Mouse (Mus musculus) ES-Bruce4 (cell line): ENCODE results near the gene Fem1a. TPM values are rescaled to one million over a fixed set of nuclear protein-coding genes. Genes with fewer than 3 reads are reported as not detected.

Experiments used
- H3K27ac ChIP-seq: 2 replicates; pipeline ENCODE4 v1.5.1; 2012; ENCODE audit warnings: low read length, inconsistent platforms; ENCODE audit not compliant: insufficient read depth
- H3K27me3 ChIP-seq: 2 replicates; pipeline ENCODE4 v1.6.1; 2012; ENCODE audit warnings: mild to moderate bottlenecking, low read length, inconsistent platforms; ENCODE audit not compliant: control insufficient read depth, poor library complexity, insufficient read depth, severe bottlenecking
- H3K36me3 ChIP-seq: 2 replicates; pipeline ENCODE4 v1.6.1; 2012; ENCODE audit warnings: inconsistent platforms, mild to moderate bottlenecking, low read length, moderate library complexity; ENCODE audit not compliant: control insufficient read depth, poor library complexity, insufficient read depth, severe bottlenecking
- H3K4me1 ChIP-seq: one replicate; pipeline ENCODE4 v1.8.1; 2011; ENCODE audit warnings: low read length; ENCODE audit not compliant: control insufficient read depth, insufficient read depth
- H3K4me3 ChIP-seq: 2 replicates; pipeline ENCODE4 v1.5.1; 2011; ENCODE audit warnings: low read depth, mild to moderate bottlenecking, low read length
- H3K9ac ChIP-seq: 2 replicates; pipeline ENCODE4 v1.6.1; 2012; ENCODE audit warnings: low read depth, mild to moderate bottlenecking, inconsistent platforms; ENCODE audit not compliant: poor library complexity, severe bottlenecking
- H3K9me3 ChIP-seq: replicated peaks from 2 replicates; pipeline ENCODE4 v1.6.1; 2012; ENCODE audit warnings: mild to moderate bottlenecking, low read length, inconsistent platforms; ENCODE audit not compliant: control insufficient read depth, poor library complexity, insufficient read depth, severe bottlenecking
- CTCF ChIP-seq: IDR thresholded peaks from one replicate; pipeline ENCODE4 v1.8.1; 2011; ENCODE audit warnings: low read depth, low read length
- EP300 ChIP-seq: IDR thresholded peaks from 2 replicates; pipeline ENCODE4 v1.6.1; 2011; ENCODE audit warnings: low read depth, low read length; ENCODE audit not compliant: insufficient read depth
- POLR2A ChIP-seq: IDR thresholded peaks from one replicate; pipeline ENCODE4 v1.8.1; 2011; ENCODE audit warnings: low read length; ENCODE audit not compliant: insufficient read depth
- polyA plus RNA-seq: library from polyadenylated mRNA; stranded (reverse); fragments of >200 nt; gene quantifications from 2 replicates; pipeline ENCODE4 v1.2.4, GENCODE M21; 2011; ENCODE audit warnings: low read depth; ENCODE audit not compliant: missing spikeins, insufficient read depth, insufficient read length

Fem1a gene
- polyA plus RNA-seq: 4.9 and 5.4 TPM in 2 replicates

DNA sequence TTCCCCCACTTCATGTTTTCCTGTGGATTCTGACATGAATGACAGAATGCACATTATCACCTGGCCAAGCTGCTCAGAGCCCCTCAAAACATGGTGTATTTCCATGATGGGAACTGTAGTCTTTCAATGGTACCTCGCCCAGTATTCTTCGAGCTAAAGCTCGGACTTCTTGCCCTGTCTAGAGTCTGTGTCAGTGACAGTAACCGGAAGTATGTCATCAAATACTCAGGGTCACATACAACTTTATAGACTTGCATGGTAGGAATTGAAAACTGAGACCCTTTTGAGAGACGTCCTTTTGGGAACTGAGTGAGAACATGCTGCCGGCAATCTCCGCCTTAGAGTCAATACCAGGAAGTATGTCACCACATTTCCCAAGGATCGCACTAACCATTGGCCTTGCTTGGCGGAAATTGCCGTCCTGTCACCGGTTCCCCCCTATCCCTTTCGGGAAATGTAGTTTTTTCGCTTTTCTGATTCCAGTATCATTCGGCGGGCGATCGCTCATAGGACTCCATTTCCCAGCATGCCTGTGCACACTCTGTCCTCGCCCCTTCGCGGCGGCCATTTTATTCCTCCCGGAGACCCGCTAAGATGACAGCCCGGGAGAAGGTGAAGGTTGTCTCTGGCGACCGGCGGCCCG lies at the start of gene Fem1a:
Gene Fem1a (plus strand): TSS at position 572 of the 643 bp plus-strand sequence.
- H3K4me1 ChIP-seq: peaks cover 4% of the 10 kb centered on the region
- TF ChIP-seq CTCF (no peak), POLR2A (peak; percentile 33), EP300 (no peak)
- peak within 1 kb of the TSS; percentile 76 for H3K27ac ChIP-seq

DNA sequence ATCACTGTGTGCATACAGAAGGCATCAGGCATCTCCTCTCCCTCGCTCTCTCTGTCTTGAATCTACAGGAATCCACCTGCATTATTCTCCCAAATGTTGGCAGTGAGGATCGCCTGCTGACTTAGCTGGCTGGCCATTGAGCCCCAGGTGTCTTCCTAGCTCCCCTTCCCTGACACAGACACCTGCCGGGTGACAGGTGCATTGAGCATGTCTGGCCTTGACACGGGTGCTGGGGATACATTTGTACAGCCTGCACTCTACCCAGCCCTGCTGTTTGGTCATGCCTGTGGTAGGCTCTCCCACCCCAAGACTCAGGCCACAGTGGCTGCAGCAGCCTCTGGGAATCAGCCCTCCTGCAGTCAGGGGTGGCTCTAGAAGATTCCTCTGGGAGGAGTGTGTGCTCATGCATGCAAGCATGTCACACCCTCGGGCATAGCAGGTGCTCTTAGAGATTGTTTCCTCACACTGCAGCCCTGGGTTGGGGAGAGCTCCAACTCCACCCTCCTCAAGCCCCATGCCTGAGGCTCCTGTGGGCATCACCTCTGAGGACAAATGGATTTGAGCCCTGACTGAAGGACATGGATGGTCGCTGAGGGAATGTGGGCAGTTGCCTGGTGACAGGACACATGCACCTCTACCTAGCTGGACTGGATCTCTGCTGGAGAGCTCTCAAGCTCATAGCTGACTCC lies 49.5 kb upstream of the Fem1a start:
- TF ChIP-seq CTCF: no peak
- TF ChIP-seq POLR2A: no peak
- TF ChIP-seq EP300: no peak
- no peak overlapping the region for H3K27ac ChIP-seq
- H3K9ac ChIP-seq: no peak overlapping the region
- H3K36me3 ChIP-seq: peaks cover 20% of the 10 kb centered on the region
- no peaks in the 10 kb centered on the region for H3K9me3 ChIP-seq
- no peaks in the 10 kb centered on the region for H3K4me1 ChIP-seq
- no peak overlapping the region for H3K4me3 ChIP-seq
- H3K27me3 ChIP-seq: no peaks in the 10 kb centered on the region

More for the DNA sequence above, at the start of gene Fem1a:
- Histone ChIP-seq H3K27me3 (no peaks in the 10 kb centered on the region), H3K36me3 (peaks cover 8% of the 10 kb centered on the region), H3K9ac (peak within 1 kb of the TSS; percentile 63), H3K9me3 (no peaks in the 10 kb centered on the region), H3K4me3 (peak within 1 kb of the TSS; percentile 91)

DNA sequence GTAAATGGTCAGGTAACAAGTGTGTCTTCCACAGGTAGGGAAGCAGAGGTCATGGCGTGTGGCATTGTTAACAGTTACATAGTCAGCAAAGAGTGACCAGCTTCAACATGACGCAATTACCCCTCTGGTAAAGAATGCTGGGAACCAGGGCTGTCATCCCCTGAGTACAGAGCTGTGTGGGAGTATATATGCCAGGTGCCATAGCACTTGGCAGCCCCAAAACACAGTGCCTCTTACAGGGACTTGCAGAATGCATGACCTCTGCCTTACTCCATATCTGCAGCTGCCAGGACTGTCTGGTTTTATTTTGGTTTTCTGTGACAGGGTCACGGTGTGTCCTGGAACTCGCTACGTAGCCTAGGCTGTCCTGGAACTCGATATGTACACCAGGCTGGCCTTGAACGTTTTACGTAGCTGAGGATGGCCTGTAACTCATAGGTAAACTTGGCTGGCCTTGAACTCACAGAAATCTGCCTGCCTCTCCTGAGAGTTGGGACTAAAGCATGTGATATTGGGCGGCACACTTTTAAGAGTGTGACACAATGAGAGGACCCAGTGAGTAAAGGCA lies 48.6 kb upstream of the Fem1a start:
- H3K36me3 ChIP-seq: peaks cover 16% of the 10 kb centered on the region
- no peak overlapping the region for H3K4me3 ChIP-seq
- no peak overlapping the region for H3K9ac ChIP-seq
- H3K27ac ChIP-seq: no peak overlapping the region
- H3K27me3 ChIP-seq: no peaks in the 10 kb centered on the region
- TF ChIP-seq POLR2A (no peak), CTCF (no peak), EP300 (no peak)
- no peaks in the 10 kb centered on the region for H3K9me3 ChIP-seq
- H3K4me1 ChIP-seq: no peaks in the 10 kb centered on the region

DNA sequence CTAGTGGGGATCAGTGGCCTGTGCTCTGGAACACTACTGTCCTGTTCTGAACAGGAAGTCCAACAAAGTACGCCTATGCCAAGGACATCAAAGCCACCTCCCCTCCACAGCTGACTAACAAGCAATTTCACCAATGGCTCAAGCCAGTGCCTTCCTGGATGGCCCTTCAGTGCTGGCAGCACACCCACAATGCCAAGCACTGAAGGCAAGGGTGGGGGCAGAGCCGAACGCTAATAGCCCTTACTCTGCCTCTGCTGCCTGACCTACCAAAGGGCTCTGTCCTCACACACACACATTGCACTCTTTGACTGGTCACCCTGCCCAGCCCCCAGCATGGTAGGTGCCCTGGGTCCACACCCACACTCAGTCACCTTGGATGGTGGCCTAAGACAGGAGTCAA lies 47.8 kb upstream of the Fem1a start:
- H3K27ac ChIP-seq: no peak overlapping the region
- H3K36me3 ChIP-seq: peaks cover 11% of the 10 kb centered on the region
- no peaks in the 10 kb centered on the region for H3K9me3 ChIP-seq
- no peak for TF ChIP-seq POLR2A
- TF ChIP-seq CTCF: no peak
- no peak for TF ChIP-seq EP300
- no peak overlapping the region for H3K9ac ChIP-seq
- H3K4me3 ChIP-seq: no peak overlapping the region
- H3K27me3 ChIP-seq: no peaks in the 10 kb centered on the region
- H3K4me1 ChIP-seq: no peaks in the 10 kb centered on the region

DNA sequence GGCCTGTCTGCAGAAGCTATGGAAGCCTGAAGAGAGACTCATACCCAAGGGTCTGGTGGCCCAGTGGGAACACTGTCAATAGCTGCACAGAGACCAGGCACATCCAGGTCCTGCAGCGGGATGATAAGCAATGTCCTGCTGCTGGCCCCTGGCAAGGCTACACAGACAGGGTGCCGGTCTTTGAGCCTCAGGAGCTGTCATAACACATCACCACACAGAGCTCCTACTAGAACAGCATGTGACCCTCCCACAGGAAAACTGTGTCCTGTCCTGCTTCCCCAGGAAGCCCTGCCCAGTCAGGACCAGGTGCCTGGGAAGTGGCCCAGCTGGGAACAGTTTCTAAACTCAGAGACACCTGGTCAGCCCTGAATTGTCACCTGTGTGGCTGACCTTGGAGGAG lies 45.5 kb upstream of the Fem1a start:
- Histone ChIP-seq H3K9ac (no peak overlapping the region), H3K36me3 (peaks cover 8% of the 10 kb centered on the region), H3K27ac (no peak overlapping the region), H3K4me3 (no peak overlapping the region), H3K9me3 (no peaks in the 10 kb centered on the region), H3K27me3 (no peaks in the 10 kb centered on the region), H3K4me1 (no peaks in the 10 kb centered on the region)
- TF ChIP-seq EP300 (no peak), POLR2A (no peak)

DNA sequence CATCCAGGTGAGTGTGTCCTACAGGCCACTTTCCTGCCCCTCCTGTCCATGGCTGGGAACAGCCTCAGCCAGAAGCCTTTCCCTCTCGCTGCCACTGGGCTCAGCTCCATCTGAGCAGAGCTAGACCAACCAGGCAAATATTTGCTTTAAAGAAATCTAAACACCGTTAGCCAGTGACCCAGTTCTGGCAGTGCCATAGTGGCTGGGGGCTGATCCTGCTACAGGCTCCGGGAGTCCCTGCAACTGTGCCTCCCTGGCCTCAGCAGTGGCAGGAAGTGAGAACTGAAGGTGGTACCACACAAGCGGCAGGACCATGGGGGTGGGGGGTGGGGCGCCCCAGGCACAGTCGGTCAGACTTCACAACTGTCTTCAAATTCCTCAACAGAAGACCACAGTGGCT lies 43.9 kb upstream of the Fem1a start:
- no peaks in the 10 kb centered on the region for H3K27me3 ChIP-seq
- no peaks in the 10 kb centered on the region for H3K4me1 ChIP-seq
- H3K4me3 ChIP-seq: no peak overlapping the region
- H3K27ac ChIP-seq: no peak overlapping the region
- H3K36me3 ChIP-seq: peaks cover 5% of the 10 kb centered on the region
- H3K9me3 ChIP-seq: no peaks in the 10 kb centered on the region
- TF ChIP-seq POLR2A: no peak
- TF ChIP-seq CTCF: no peak
- TF ChIP-seq EP300: no peak
- H3K9ac ChIP-seq: no peak overlapping the region
